Mouse (Mus musculus): ENCODE data around the gene Gm28230.

GRCm38 (mm10) chr2:74747006-74747405, 20.5 kb downstream of the Gm28230 start:
- TF ChIP-seq MAFK (IDR thresholded peaks at IDR 0.05; ENCODE audit: borderline replicate concordance, low read depth, low read length) (no peak), CTCF (IDR thresholded peaks at IDR 0.05 in 2 of 3, conservative IDR thresholded peaks at IDR 0.05 in 1 of 3; ENCODE audit: control insufficient read depth in 1 of 3, insufficient read depth in 1 of 3, low read depth in 2 of 3, low read length in 3 of 3, poor library complexity in 1 of 3, severe bottlenecking in 1 of 3) (no peak), ZC3H11A (IDR thresholded peaks at IDR 0.05; ENCODE audit: low read depth, low read length) (no peak), ZMIZ1 (IDR thresholded peaks at IDR 0.05; ENCODE audit: low read depth, low read length) (no peak), TAL1 (IDR thresholded peaks at IDR 0.05; ENCODE audit: low read length) (no peak), CHD2 (IDR thresholded peaks at IDR 0.05; ENCODE audit: low read length) (no peak), POLR2A (IDR thresholded peaks at IDR 0.05; ENCODE audit: control insufficient read depth in 1 of 2, insufficient read depth in 1 of 2, low read depth in 1 of 2, low read length in 2 of 2, poor library complexity in 1 of 2) (no peak), GATA1 (IDR thresholded peaks at IDR 0.05; ENCODE audit: low read depth, low read length) (no peak), MAX (IDR thresholded peaks at IDR 0.05; ENCODE audit: low read length) (no peak), ELF1 (IDR thresholded peaks at IDR 0.05; ENCODE audit: low read depth, low read length) (no peak)
